Mouse (Mus musculus) heart, embryonic 13.5 days (tissue): Measurements from ENCODE around the gene Foxo3. TPM values are rescaled to one million over a fixed set of nuclear protein-coding genes. Genes with fewer than 3 reads are reported as not detected.

ENCODE experiments used
- ATAC-seq: fragments of 200-750 bp; cut with Nextera tagmentation; 2 replicates; pipeline ENCODE4 v1.8.0; 2017; ENCODE audit warnings: moderate TSS enrichment; ENCODE audit not compliant: insufficient number of reproducible peaks, low FRiP score, low TSS enrichment; ENCODE audit errors: extremely low read depth
- H3K27ac ChIP-seq: fragments of 300-500 bp; sonication (generic); replicated peaks from 2 replicates; pipeline ENCODE4 v1.5.1; 2015; ENCODE audit warnings: moderate library complexity, mild to moderate bottlenecking, inconsistent platforms
- H3K27me3 ChIP-seq: fragments of 300-500 bp; sonication (generic); replicated peaks from 2 replicates; pipeline ENCODE4 v1.6.1; 2015; ENCODE audit warnings: mild to moderate bottlenecking, inconsistent platforms
- H3K36me3 ChIP-seq: fragments of 300-500 bp; sonication (generic); 2 replicates; pipeline ENCODE4 v1.6.1; 2015; ENCODE audit warnings: mild to moderate bottlenecking, inconsistent platforms
- H3K4me1 ChIP-seq: fragments of 300-500 bp; sonication (generic); 2 replicates; pipeline ENCODE4 v1.6.1; 2015; ENCODE audit warnings: inconsistent platforms
- H3K4me2 ChIP-seq: fragments of 300-500 bp; sonication (generic); 2 replicates; pipeline ENCODE4 v1.6.1; 2015; ENCODE audit warnings: inconsistent platforms, mild to moderate bottlenecking, moderate library complexity
- H3K4me3 ChIP-seq: fragments of 300-500 bp; sonication (generic); 2 replicates; pipeline ENCODE4 v1.5.1; 2015; ENCODE audit warnings: moderate library complexity, mild to moderate bottlenecking, inconsistent platforms
- H3K9ac ChIP-seq: fragments of 300-500 bp; sonication (generic); 2 replicates; pipeline ENCODE4 v1.6.1; 2015; ENCODE audit warnings: inconsistent platforms, mild to moderate bottlenecking, moderate library complexity
- H3K9me3 ChIP-seq: fragments of 300-500 bp; sonication (generic); 2 replicates; pipeline ENCODE4 v1.6.1; 2016; ENCODE audit warnings: inconsistent platforms
- WGBS: fragments of 180-500 bp; shearing (Covaris S2); methylation state at CpG from one replicate; pipeline ENCODE4 v1.1.7; 2015; ENCODE audit warnings: mixed read lengths; 5-methylcytosine and 5-hydroxymethylcytosine counted together
- polyA plus RNA-seq: library from polyadenylated mRNA; unstranded; fragments of >200 nt; fragmentation: Nextera tagmentation; extraction: Ambion mirVana; gene quantifications from 2 replicates; pipeline ENCODE4 v1.2.1, GENCODE M21; 2015

Gene Foxo3
- polyA plus RNA-seq, 1 experiment from 2014 or later = 4.4 TPM

GRCm38 (mm10) chr10:42221136-42221891, 55.2 kb downstream of the Foxo3 start:
- Histone ChIP-seq H3K4me3 (no peak overlapping the region), H3K27ac (no peak overlapping the region), H3K4me2 (no peak overlapping the region), H3K4me1 (peaks cover 55% of the 10 kb centered on the region), H3K36me3 (peaks cover 3% of the 10 kb centered on the region), H3K27me3 (no peaks in the 10 kb centered on the region), H3K9ac (no peak overlapping the region), H3K9me3 (no peaks in the 10 kb centered on the region)
- WGBS = 79% methylated on average over 19 of the region's 19 CpGs
- ATAC-seq = no peak

DNA sequence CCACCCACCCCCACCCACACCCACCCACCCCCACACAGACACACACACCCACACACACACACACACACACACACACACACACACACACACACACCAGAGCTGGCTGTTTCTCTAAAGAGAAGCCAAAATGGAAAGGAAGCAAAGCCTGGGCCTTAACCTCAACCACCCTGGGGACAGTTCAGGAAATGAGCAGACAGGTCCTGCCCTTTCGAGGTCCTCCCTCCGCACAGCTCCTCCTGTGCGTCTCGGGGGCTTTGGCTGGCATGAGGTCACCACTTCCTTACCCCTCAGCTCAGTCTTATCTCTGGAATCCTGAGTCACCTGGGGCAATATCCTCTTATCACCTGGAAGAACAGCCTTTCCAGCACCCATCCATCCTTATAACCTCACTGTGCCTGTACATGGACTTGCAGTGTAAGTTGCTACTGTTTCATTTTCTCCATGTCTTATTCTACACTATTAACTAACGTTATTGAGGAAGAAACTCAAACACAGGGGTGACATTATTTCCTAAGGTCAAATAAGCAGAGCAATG, 56.1 kb downstream of the Foxo3 start:
- no peak for ATAC-seq
- Histone ChIP-seq H3K9ac (peak overlapping the region; percentile 19; the same call in 1 of the 2 replicates), H3K4me1 (peaks cover 52% of the 10 kb centered on the region), H3K27me3 (no peaks in the 10 kb centered on the region), H3K4me2 (no peak overlapping the region), H3K4me3 (no peak overlapping the region), H3K36me3 (no peaks in the 10 kb centered on the region), H3K9me3 (no peaks in the 10 kb centered on the region), H3K27ac (no peak overlapping the region)
- WGBS = 50% methylated on average over 5 of the region's 5 CpGs

DNA sequence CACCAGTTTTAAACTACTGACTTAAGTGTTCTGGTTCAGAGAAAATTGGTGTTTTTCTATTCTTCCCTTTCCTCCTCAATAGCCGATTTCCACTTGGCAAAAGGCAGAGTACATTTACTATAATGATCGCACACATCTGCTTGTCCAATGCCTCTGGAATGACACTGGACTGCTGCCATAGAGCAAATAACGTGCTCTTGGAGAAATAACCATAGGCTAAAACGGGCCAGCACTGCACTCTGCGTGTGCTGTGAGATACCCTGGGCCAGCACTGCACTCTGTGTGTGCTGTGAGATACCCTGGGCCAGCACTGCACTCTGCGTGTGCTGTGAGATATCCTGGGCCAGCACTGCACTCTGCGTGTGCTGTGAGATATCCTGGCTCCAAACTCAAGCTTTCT, 65.1 kb downstream of the Foxo3 start:
- ATAC-seq = no peak
- 65% methylated on average over 7 of the region's 7 CpGs for WGBS

GRCm38 (mm10) chr10:42210641-42211040, 65.9 kb downstream of the Foxo3 start:
- Histone ChIP-seq H3K27ac (no peak overlapping the region), H3K4me3 (no peak overlapping the region), H3K27me3 (no peaks in the 10 kb centered on the region), H3K36me3 (peaks cover 11% of the 10 kb centered on the region; the same call in 1 of the 2 replicates), H3K9me3 (no peaks in the 10 kb centered on the region), H3K4me2 (no peak overlapping the region), H3K4me1 (peaks cover 32% of the 10 kb centered on the region), H3K9ac (no peak overlapping the region)
- 62% methylated on average over 2 of the region's 2 CpGs for WGBS
- no peak for ATAC-seq

More for the DNA sequence above, 65.1 kb downstream of the Foxo3 start:
- Histone ChIP-seq H3K27ac (0 out of 2 replicates have a peak overlapping the region, but pooled peaks have one; percentile 6), H3K9ac (no peak overlapping the region), H3K4me1 (peaks cover 30% of the 10 kb centered on the region), H3K4me3 (no peak overlapping the region), H3K36me3 (peaks cover 11% of the 10 kb centered on the region; the same call in 1 of the 2 replicates), H3K9me3 (no peaks in the 10 kb centered on the region), H3K4me2 (no peak overlapping the region), H3K27me3 (no peaks in the 10 kb centered on the region)

DNA sequence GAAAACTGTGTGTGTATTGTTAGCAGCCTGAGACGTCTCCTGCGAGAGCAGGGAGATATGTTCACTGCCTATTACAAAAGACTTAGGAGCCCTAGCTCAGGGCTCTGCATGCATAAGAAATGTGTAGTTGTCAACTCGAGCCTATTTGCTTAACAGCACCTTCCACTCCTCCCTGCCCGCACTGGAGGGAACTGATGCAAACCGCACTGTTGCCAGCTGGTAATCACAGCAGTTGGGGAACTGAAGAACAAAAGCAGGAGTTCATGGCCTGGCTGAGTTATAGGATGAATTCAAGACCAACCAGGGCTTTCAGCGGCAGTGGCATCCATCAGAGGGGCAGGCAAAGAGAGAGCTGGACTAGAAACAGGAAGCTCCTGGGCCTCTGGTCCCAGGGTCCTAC, 66.7 kb downstream of the Foxo3 start:
- no peak overlapping the region for H3K27ac ChIP-seq
- H3K27me3 ChIP-seq = no peaks in the 10 kb centered on the region
- no peak overlapping the region for H3K4me2 ChIP-seq
- H3K36me3 ChIP-seq = peaks cover 11% of the 10 kb centered on the region; the same call in 1 of the 2 replicates
- peaks cover 39% of the 10 kb centered on the region for H3K4me1 ChIP-seq
- H3K9me3 ChIP-seq = no peaks in the 10 kb centered on the region
- WGBS = 74% methylated on average over 6 of the region's 6 CpGs
- ATAC-seq = no peak
- H3K4me3 ChIP-seq = no peak overlapping the region
- no peak overlapping the region for H3K9ac ChIP-seq

DNA sequence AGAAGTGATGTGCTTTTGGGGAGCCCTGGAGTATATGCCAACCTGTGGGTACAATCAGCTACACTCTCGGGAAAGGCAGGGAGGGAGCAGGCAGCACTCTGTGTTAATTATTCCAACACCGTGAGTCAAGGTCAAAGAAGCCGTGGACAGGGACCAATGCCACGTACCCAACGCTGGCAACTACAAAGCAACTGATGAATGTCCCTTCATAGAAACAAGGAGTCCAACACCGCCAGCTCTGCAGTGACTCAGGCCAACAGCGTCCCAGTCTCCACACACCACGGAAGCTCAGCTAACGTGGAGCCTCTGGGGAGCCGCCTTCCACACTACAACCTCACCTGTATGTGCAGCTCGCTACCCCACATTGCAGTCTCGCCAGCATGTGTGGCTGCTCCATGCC, 68.9 kb downstream of the Foxo3 start:
- Histone ChIP-seq H3K27me3 (no peaks in the 10 kb centered on the region), H3K27ac (no peak overlapping the region), H3K4me2 (no peak overlapping the region), H3K9me3 (no peaks in the 10 kb centered on the region), H3K9ac (no peak overlapping the region), H3K4me3 (no peak overlapping the region), H3K4me1 (peaks cover 61% of the 10 kb centered on the region), H3K36me3 (peaks cover 4% of the 10 kb centered on the region; the same call in 1 of the 2 replicates)
- no peak for ATAC-seq
- 79% methylated on average over 12 of the region's 12 CpGs for WGBS

DNA sequence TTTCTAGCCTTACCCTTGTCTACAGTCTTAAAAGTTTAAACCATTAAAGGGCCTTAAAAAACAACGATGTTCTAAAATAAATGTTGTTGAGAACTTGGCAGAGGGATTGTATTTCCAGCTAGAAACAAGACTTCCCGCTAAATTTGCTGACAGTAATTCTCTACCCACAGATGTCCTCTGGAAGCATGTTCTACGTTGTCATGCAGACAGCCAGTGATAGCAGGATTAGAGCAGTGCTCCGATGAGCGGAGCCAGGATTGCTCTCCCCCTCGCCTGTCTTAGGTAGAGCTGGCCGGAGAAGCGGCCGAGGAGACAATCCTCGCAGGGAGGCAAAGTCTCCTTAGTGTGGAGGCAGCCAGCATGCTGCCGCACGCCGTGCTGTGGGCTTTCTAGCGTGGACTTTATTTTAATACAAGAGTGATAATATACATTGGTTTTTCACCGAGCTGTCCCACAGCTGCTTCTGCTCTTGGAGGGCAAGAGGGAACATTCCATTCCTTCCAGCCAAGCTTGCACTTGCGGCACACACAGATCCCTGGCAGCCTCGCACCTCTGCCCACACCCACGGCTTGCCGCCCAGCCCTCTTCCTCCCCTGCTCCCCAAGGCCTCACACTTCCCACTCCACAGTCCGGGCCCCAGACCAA, 71.7 kb downstream of the Foxo3 start:
- no peaks in the 10 kb centered on the region for H3K27me3 ChIP-seq
- H3K27ac ChIP-seq = peak overlapping the region; percentile 40
- 55% methylated on average over 20 of the region's 20 CpGs for WGBS
- peak overlapping the region; percentile 35 for H3K4me2 ChIP-seq
- no peak overlapping the region for H3K4me3 ChIP-seq
- no peak for ATAC-seq
- peak overlapping the region; percentile 57; the same call in 1 of the 2 replicates for H3K9ac ChIP-seq
- peaks cover 3% of the 10 kb centered on the region; the same call in 1 of the 2 replicates for H3K36me3 ChIP-seq
- H3K9me3 ChIP-seq = no peaks in the 10 kb centered on the region
- peaks cover 67% of the 10 kb centered on the region for H3K4me1 ChIP-seq

- Histone ChIP-seq H3K27me3 (no peaks in the 10 kb centered on the region), H3K4me2 (peak overlapping the region; percentile 19; the same call in 1 of the 2 replicates), H3K4me1 (peaks cover 78% of the 10 kb centered on the region), H3K4me3 (no peak overlapping the region), H3K9ac (peak overlapping the region; percentile 34; the same call in 1 of the 2 replicates), H3K9me3 (no peaks in the 10 kb centered on the region), H3K36me3 (no peaks in the 10 kb centered on the region; the same call in 1 of the 2 replicates), H3K27ac (peak overlapping the region; percentile 80)
- 52% methylated on average over 18 of the region's 18 CpGs for WGBS
- no peak for ATAC-seq
Observed at GRCm38 (mm10) chr10:42203321-42204155, 73.0 kb downstream of the Foxo3 start.

- Histone ChIP-seq H3K4me1 (peaks cover 77% of the 10 kb centered on the region), H3K9me3 (no peaks in the 10 kb centered on the region), H3K27ac (no peak overlapping the region), H3K9ac (no peak overlapping the region), H3K4me3 (no peak overlapping the region), H3K36me3 (peaks cover 5% of the 10 kb centered on the region), H3K27me3 (no peaks in the 10 kb centered on the region), H3K4me2 (no peak overlapping the region)
- ATAC-seq = no peak
- 85% methylated on average over 8 of the region's 8 CpGs for WGBS
Observed at GRCm38 (mm10) chr10:42202561-42202960, 74.0 kb downstream of the Foxo3 start.

- H3K27me3 ChIP-seq = no peaks in the 10 kb centered on the region
- no peak for ATAC-seq
- H3K27ac ChIP-seq = peak overlapping the region; percentile 3; the same call in 1 of the 2 replicates
- H3K9me3 ChIP-seq = peaks cover 6% of the 10 kb centered on the region; the same call in 1 of the 2 replicates
- WGBS = 23% methylated on average over 3 of the region's 3 CpGs
- H3K9ac ChIP-seq = no peak overlapping the region
- H3K4me1 ChIP-seq = peaks cover 82% of the 10 kb centered on the region
- no peak overlapping the region for H3K4me3 ChIP-seq
- H3K36me3 ChIP-seq = peaks cover 29% of the 10 kb centered on the region
- H3K4me2 ChIP-seq = no peak overlapping the region
Observed at GRCm38 (mm10) chr10:42199472-42199871, 77.1 kb downstream of the Foxo3 start.

- H3K36me3 ChIP-seq = peaks cover 36% of the 10 kb centered on the region
- H3K27me3 ChIP-seq = no peaks in the 10 kb centered on the region
- WGBS = 46% methylated on average over 3 of the region's 3 CpGs
- no peak for ATAC-seq
- no peak overlapping the region for H3K4me3 ChIP-seq
- no peak overlapping the region for H3K4me2 ChIP-seq
- no peak overlapping the region for H3K9ac ChIP-seq
- H3K9me3 ChIP-seq = peaks cover 6% of the 10 kb centered on the region; the same call in 1 of the 2 replicates
- H3K4me1 ChIP-seq = peaks cover 82% of the 10 kb centered on the region
- peak overlapping the region; percentile 55 for H3K27ac ChIP-seq
Observed at GRCm38 (mm10) chr10:42198682-42199081, 77.9 kb downstream of the Foxo3 start.
